Mouse (Mus musculus): ENCODE measurements at regions not wholly inside any gene's neighbourhood (a gene's known extent, or its start where the extent isn't known, plus 50 kb on each side); places are given as distances from the start of the nearest gene placed in this dataset.

GRCm38 (mm10) chr3:118500234-118500633 lies 61.7 kb upstream of the Dpyd start:
- no peak for DNase-seq

- DNase-seq = no peak
Observed at GRCm38 (mm10) chr3:118507582-118508237, 54.2 kb upstream of the Dpyd start.

- DNase-seq = no peak
Observed at GRCm38 (mm10) chr3:118510837-118511236, 51.1 kb upstream of the Dpyd start.

- no peak for DNase-seq
Observed at GRCm38 (mm10) chr3:118511969-118512368, 50.0 kb upstream of the Dpyd start.

Measured in kidney, adult 18-20 months (tissue).